ENCODE assay signal across 19 mouse cellular contexts in the genomic region with DNA sequence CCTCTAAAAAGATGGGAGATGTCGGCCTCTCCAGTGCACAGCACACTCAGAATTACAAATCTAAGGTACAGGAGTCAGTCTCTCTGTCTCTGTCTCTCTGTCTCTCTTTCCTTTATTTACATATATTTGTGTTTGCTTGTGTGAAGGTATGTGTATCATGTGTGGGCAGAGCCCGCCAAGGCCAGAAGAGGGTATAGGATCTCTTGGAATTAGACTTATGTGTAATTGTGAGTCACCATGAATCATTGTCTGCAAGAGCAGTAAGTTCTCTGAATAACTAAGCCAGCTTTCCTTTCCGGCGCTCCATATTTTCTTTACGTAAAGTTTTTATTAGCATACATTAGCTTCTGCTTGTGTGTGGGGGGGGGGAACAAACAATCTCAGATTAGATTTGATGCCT. TPM values are rescaled to one million over a fixed set of nuclear protein-coding genes. Genes with fewer than 3 reads are reported as not detected.
A peak's percentile ranks its signal among the peaks of the same experiment; 100 is the strongest.
DNase-seq lines count a peak whose midpoint lies in the region; ATAC-seq and TF ChIP-seq lines count a peak whose summit lies in the region.
"Had no signal": no experiment of that assay in that cellular context is flagged by ENCODE, and none has a peak within 500 bp of the region (broad histone marks: within the 10 kb centered on the region; RNA-seq: fewer than 3 reads in every experiment).

No protein-coding gene starts in this region.

- DNase-seq in kidney, adult 18-20 months, result no peak
- DNase-seq in 3T3-L1 (ENCODE audit: low read depth, low spot score), result peak; percentile 95
- no peak for DNase-seq in midbrain, embryonic 14.5 days
- DNase-seq: adrenal gland, adult 8-10 months; cerebellum, adult 9-10 months; gastrocnemius, postnatal 36 days; heart, postnatal 10 days; lung, postnatal 10 days; spleen, adult 18-20 months; thymus, adult 2 months had no signal

- H3K9ac ChIP-seq in kidney, embryonic 15.5 days, result no peak overlapping the region
- H3K9ac ChIP-seq in intestine, embryonic 15.5 days, result no peak overlapping the region
- no peak overlapping the region for H3K9ac ChIP-seq in midbrain, embryonic 14.5 days (replicated peaks; ENCODE audit: low read length)
- H3K9ac ChIP-seq: embryonic facial prominence, embryonic 13.5 days; forebrain, embryonic 15.5 days; hindbrain, embryonic 13.5 days; midbrain, embryonic 13.5 days had no signal

- H3ac ChIP-seq in myocyte (ENCODE audit: control insufficient read depth, insufficient read length), result no peak overlapping the region

- no peak for TF ChIP-seq POLR2A in myocyte (IDR thresholded peaks at IDR 0.05; ENCODE audit: insufficient read length, low read depth)

- peak overlapping the region; percentile 8; the same call in 1 of the 2 replicates for H3K4me3 ChIP-seq in kidney, embryonic 15.5 days (replicated peaks)
- no peak overlapping the region for H3K4me3 ChIP-seq in intestine, embryonic 15.5 days (replicated peaks)
- peak overlapping the region; percentile 11 for H3K4me3 ChIP-seq in myocyte
- no peak overlapping the region for H3K4me3 ChIP-seq in midbrain, embryonic 14.5 days (replicated peaks; ENCODE audit: low read depth, low read length)
- H3K4me3 ChIP-seq: embryonic facial prominence, embryonic 13.5 days; forebrain, embryonic 15.5 days; hindbrain, embryonic 13.5 days; midbrain, embryonic 13.5 days had no signal

- ATAC-seq in kidney, embryonic 15.5 days (replicated peaks; ENCODE audit: low FRiP score), result peak; percentile 63
- no peak for ATAC-seq in intestine, embryonic 15.5 days
- ATAC-seq in granulocyte monocyte progenitor cell, adult 5-6 weeks (replicated peaks; ENCODE audit: poor library complexity, severe bottlenecking), result no peak
- ATAC-seq in midbrain, embryonic 14.5 days (ENCODE audit: low FRiP score, low TSS enrichment), result no peak
- ATAC-seq: forebrain, embryonic 15.5 days had no signal

- no peaks in the 10 kb centered on the region for H3K27me3 ChIP-seq in kidney, embryonic 15.5 days
- no peaks in the 10 kb centered on the region for H3K27me3 ChIP-seq in intestine, embryonic 15.5 days (replicated peaks)
- H3K27me3 ChIP-seq in myocyte (ENCODE audit: control insufficient read depth, insufficient read depth, insufficient read length), result no peaks in the 10 kb centered on the region
- no peaks in the 10 kb centered on the region for H3K27me3 ChIP-seq in midbrain, embryonic 14.5 days (ENCODE audit: control insufficient read depth, insufficient read depth, low read length)
- H3K27me3 ChIP-seq: embryonic facial prominence, embryonic 13.5 days; forebrain, embryonic 15.5 days; hindbrain, embryonic 13.5 days; midbrain, embryonic 13.5 days had no signal

- H3K4me2 ChIP-seq in kidney, embryonic 15.5 days, result peak overlapping the region; percentile 49
- 0 out of 2 replicates have a peak overlapping the region, but pooled peaks have one; percentile 47 for H3K4me2 ChIP-seq in intestine, embryonic 15.5 days (replicated peaks)
- H3K4me2 ChIP-seq in myocyte (ENCODE audit: low read depth), result peak overlapping the region; percentile 79
- no peak overlapping the region for H3K4me2 ChIP-seq in midbrain, embryonic 14.5 days (ENCODE audit: low read length)
- H3K4me2 ChIP-seq: embryonic facial prominence, embryonic 13.5 days; forebrain, embryonic 15.5 days; heart, embryonic 11.5 days; hindbrain, embryonic 13.5 days; midbrain, embryonic 13.5 days had no signal

- no peaks in the 10 kb centered on the region for H3K79me2 ChIP-seq in myocyte (ENCODE audit: control insufficient read depth, insufficient read depth)

- H3K27ac ChIP-seq in kidney, embryonic 15.5 days, result peak overlapping the region; percentile 85
- no peak overlapping the region for H3K27ac ChIP-seq in intestine, embryonic 15.5 days
- no peak overlapping the region for H3K27ac ChIP-seq in midbrain, embryonic 14.5 days (replicated peaks; ENCODE audit: low read depth, low read length)
- H3K27ac ChIP-seq: embryonic facial prominence, embryonic 13.5 days; forebrain, embryonic 15.5 days; hindbrain, embryonic 13.5 days; midbrain, embryonic 13.5 days had no signal

- 0 out of 2 replicates have a peak, but pooled peaks cover 2% of the 10 kb centered on the region for H3K36me3 ChIP-seq in kidney, embryonic 15.5 days
- no peaks in the 10 kb centered on the region for H3K36me3 ChIP-seq in intestine, embryonic 15.5 days
- H3K36me3 ChIP-seq in myocyte (ENCODE audit: control insufficient read depth, insufficient read depth), result no peaks in the 10 kb centered on the region
- no peaks in the 10 kb centered on the region for H3K36me3 ChIP-seq in midbrain, embryonic 14.5 days (ENCODE audit: control insufficient read depth, insufficient read depth, low read length)
- H3K36me3 ChIP-seq: embryonic facial prominence, embryonic 13.5 days; forebrain, embryonic 15.5 days; hindbrain, embryonic 13.5 days; midbrain, embryonic 13.5 days had no signal

- peaks cover 21% of the 10 kb centered on the region for H3K4me1 ChIP-seq in kidney, embryonic 15.5 days
- H3K4me1 ChIP-seq in intestine, embryonic 15.5 days (replicated peaks), result no peaks in the 10 kb centered on the region; the same call in 1 of the 2 replicates
- H3K4me1 ChIP-seq in midbrain, embryonic 14.5 days (ENCODE audit: control insufficient read depth, insufficient read depth, low read length), result no peaks in the 10 kb centered on the region
- H3K4me1 ChIP-seq: forebrain, embryonic 15.5 days; hindbrain, embryonic 13.5 days; midbrain, embryonic 13.5 days had no signal

- WGBS in kidney, embryonic 15.5 days, result 46% methylated on average over 5 of the region's 5 CpGs
- WGBS in intestine, embryonic 15.5 days, result 78% methylated on average over 5 of the region's 5 CpGs
- 89% methylated on average over 5 of the region's 5 CpGs for WGBS in midbrain, embryonic 14.5 days

- H3K9me3 ChIP-seq in kidney, embryonic 15.5 days (replicated peaks), result no peaks in the 10 kb centered on the region
- no peaks in the 10 kb centered on the region for H3K9me3 ChIP-seq in intestine, embryonic 15.5 days
- H3K9me3 ChIP-seq in midbrain, embryonic 14.5 days (ENCODE audit: control insufficient read depth, low read length), result no peaks in the 10 kb centered on the region
- H3K9me3 ChIP-seq: embryonic facial prominence, embryonic 13.5 days; forebrain, embryonic 15.5 days; hindbrain, embryonic 13.5 days; midbrain, embryonic 13.5 days had no signal

TF ChIP-seq in myocyte, 11 proteins besides CTCF, POLR2A, EP300 and RAD21:
- TF ChIP-seq CEBPB (IDR thresholded peaks at IDR 0.05; ENCODE audit: insufficient read depth, poor library complexity, severe bottlenecking), result no peak
- no peak for TF ChIP-seq MAX (IDR thresholded peaks at IDR 0.05; ENCODE audit: low read depth)
- TF ChIP-seq POLR2AphosphoS2 (IDR thresholded peaks at IDR 0.05; ENCODE audit: insufficient read length, low read depth), result no peak
- no peak for TF ChIP-seq TCF3 (IDR thresholded peaks at IDR 0.05; ENCODE audit: insufficient read length, low read depth)

RNA-seq across cellular contexts. Expression of gene Phldb2, which starts 7.7 kb away (rescaled TPM):
- 81.2 and 84.2 TPM in 2 replicates for polyA plus RNA-seq in kidney, embryonic 15.5 days (2015; fragmentation: Nextera tagmentation; extraction: Ambion mirVana)
- 28.7 and 31.8 TPM in 2 replicates for polyA plus RNA-seq in intestine, embryonic 15.5 days (2015; fragmentation: Nextera tagmentation; extraction: Ambion mirVana)
- 25.7 TPM for polyA plus RNA-seq in myocyte (2012; fragmentation: generic; extraction: Trizol)
- total RNA-seq in granulocyte monocyte progenitor cell, adult 5-6 weeks (2014; fragmentation: Nextera tagmentation), result 1.4 and 9.0 TPM in 2 replicates
- 3.1 and 4.3 TPM in 2 replicates for total RNA-seq in granulocyte monocyte progenitor cell, adult 5-6 weeks (2017)
- polyA plus RNA-seq in midbrain, embryonic 14.5 days (2014; fragmentation: Nextera tagmentation; extraction: Ambion mirVana), result 4.0 and 6.4 TPM in 2 replicates

Comparison
In these comparisons a context has a peak if more than half of its experiments do, and no peak if none do; other contexts are left out.
1. H3K4me3 ChIP-seq: peak in kidney, embryonic 15.5 days (single experiment) and myocyte (single experiment); none in intestine, embryonic 15.5 days (single experiment) and midbrain, embryonic 14.5 days (single experiment).